Mouse (Mus musculus) limb, embryonic 14.5 days (tissue): ENCODE data around the gene Gulp1. TPM values are rescaled to one million over a fixed set of nuclear protein-coding genes. Genes with fewer than 3 reads are reported as not detected.

ENCODE experiments used
- ATAC-seq: fragments of 200-750 bp; cut with Nextera tagmentation; 2 replicates; pipeline ENCODE4 v1.8.0; 2017; ENCODE audit warnings: low read depth, moderate number of reproducible peaks, moderate TSS enrichment; ENCODE audit not compliant: low FRiP score
- DNase-seq: peaks from one replicate; pipeline ENCODE4 v3.0.0-alpha.2; 2015; ENCODE audit warnings: low spot score
- H3K27ac ChIP-seq: fragments of 300-500 bp; sonication (generic); replicated peaks from 2 replicates; pipeline ENCODE4 v1.5.1; 2014; ENCODE audit warnings: low read depth, mild to moderate bottlenecking, low read length, moderate library complexity, mixed read lengths
- H3K27me3 ChIP-seq: fragments of 300-500 bp; sonication (generic); 2 replicates; pipeline ENCODE4 v1.6.1; 2014; ENCODE audit warnings: low read length, mixed read lengths; ENCODE audit not compliant: control insufficient read depth, insufficient read depth
- H3K36me3 ChIP-seq: fragments of 300-500 bp; sonication (generic); 2 replicates; pipeline ENCODE4 v1.6.1; 2014; ENCODE audit warnings: mild to moderate bottlenecking, low read length, moderate library complexity, mixed read lengths; ENCODE audit not compliant: control insufficient read depth, insufficient read depth
- H3K4me1 ChIP-seq: fragments of 300-500 bp; sonication (generic); 2 replicates; pipeline ENCODE4 v1.6.1; 2014; ENCODE audit warnings: antibody characterized with exemption, low read length, mixed read lengths; ENCODE audit not compliant: control insufficient read depth, insufficient read depth
- H3K4me2 ChIP-seq: fragments of 300-500 bp; sonication (generic); replicated peaks from 2 replicates; pipeline ENCODE4 v1.6.1; 2014; ENCODE audit warnings: low read depth, mild to moderate bottlenecking, low read length, moderate library complexity; ENCODE audit not compliant: severe bottlenecking
- H3K4me3 ChIP-seq: fragments of 300-500 bp; sonication (generic); replicated peaks from 2 replicates; pipeline ENCODE4 v1.5.1; 2014; ENCODE audit warnings: low read length
- H3K9ac ChIP-seq: fragments of 300-500 bp; sonication (generic); 2 replicates; pipeline ENCODE4 v1.6.1; 2014; ENCODE audit warnings: mild to moderate bottlenecking, low read depth, low read length, moderate library complexity; ENCODE audit not compliant: severe bottlenecking
- H3K9me3 ChIP-seq: fragments of 300-500 bp; sonication (generic); 2 replicates; pipeline ENCODE4 v1.6.1; 2016; ENCODE audit warnings: low read length; ENCODE audit not compliant: control insufficient read depth
- POLR2A ChIP-seq: fragments of 200-500 bp; IDR thresholded peaks from 2 replicates; pipeline ENCODE4 v1.8.0; 2012; ENCODE audit warnings: inconsistent platforms, mild to moderate bottlenecking, moderate library complexity, borderline replicate concordance; ENCODE audit not compliant: insufficient read depth, insufficient read length; ENCODE audit errors: extremely low read depth
- WGBS: fragments of 180-500 bp; shearing (Covaris S2); extraction: QIAGEN DNeasy Blood & Tissue Kit; methylation state at CpG from one replicate; pipeline ENCODE4 v1.1.7; 2014; 5-methylcytosine and 5-hydroxymethylcytosine counted together
- polyA plus RNA-seq, 2 experiments: library from polyadenylated mRNA; depleted of rRNA in 1 of 2; stranded (reverse) in 1 of 2; unstranded in 1 of 2; fragments of >200 nt; fragmentation: Nextera tagmentation in 1 of 2; extraction: Ambion mirVana in 1 of 2; gene quantifications; 2 replicates each; pipeline versions ENCODE4 v1.2.1 to v1.2.3; 2012 to 2014

Gulp1 gene
- polyA plus RNA-seq, 2 experiments: 35.8 to 41.9 TPM

- 67% methylated on average over 4 of the region's 4 CpGs for WGBS
- Histone ChIP-seq H3K4me1 (no peaks in the 10 kb centered on the region), H3K27me3 (no peaks in the 10 kb centered on the region), H3K9me3 (no peaks in the 10 kb centered on the region), H3K4me2 (no peak overlapping the region), H3K27ac (no peak overlapping the region), H3K9ac (no peak overlapping the region), H3K36me3 (no peaks in the 10 kb centered on the region), H3K4me3 (no peak overlapping the region)
- DNase-seq (peak; percentile 25), ATAC-seq (no peak)
- no peak for TF ChIP-seq POLR2A
These were observed 252.5 kb downstream of the Gulp1 start for GRCm38 (mm10) chr1:44803594-44804372.

- no peaks in the 10 kb centered on the region for H3K36me3 ChIP-seq
- H3K4me1 ChIP-seq: no peaks in the 10 kb centered on the region
- H3K4me3 ChIP-seq: no peak overlapping the region
- no peak overlapping the region for H3K27ac ChIP-seq
- TF ChIP-seq POLR2A: no peak
- H3K9ac ChIP-seq: no peak overlapping the region
- no peaks in the 10 kb centered on the region for H3K9me3 ChIP-seq
- DNase-seq (no peak), ATAC-seq (no peak)
- no peak overlapping the region for H3K4me2 ChIP-seq
- no peaks in the 10 kb centered on the region for H3K27me3 ChIP-seq
These were observed 255.1 kb downstream of the Gulp1 start for GRCm38 (mm10) chr1:44806368-44806767.

GRCm38 (mm10) chr1:44810336-44810735 is 259.0 kb downstream of the Gulp1 start:
- ATAC-seq (no peak), DNase-seq (no peak)
- TF ChIP-seq POLR2A: no peak
- WGBS: 76% methylated on average over 2 of the region's 2 CpGs
- Histone ChIP-seq H3K36me3 (no peaks in the 10 kb centered on the region), H3K9me3 (no peaks in the 10 kb centered on the region), H3K4me1 (no peaks in the 10 kb centered on the region), H3K9ac (no peak overlapping the region), H3K4me2 (no peak overlapping the region), H3K27me3 (no peaks in the 10 kb centered on the region), H3K4me3 (no peak overlapping the region), H3K27ac (no peak overlapping the region)

- H3K4me1 ChIP-seq: no peaks in the 10 kb centered on the region
- H3K4me2 ChIP-seq: no peak overlapping the region
- H3K9ac ChIP-seq: no peak overlapping the region
- no peaks in the 10 kb centered on the region for H3K36me3 ChIP-seq
- 43% methylated on average over 4 of the region's 4 CpGs for WGBS
- H3K27ac ChIP-seq: no peak overlapping the region
- no peak overlapping the region for H3K4me3 ChIP-seq
- ATAC-seq: peak; percentile 67; the same call in 1 of the 2 replicates
- peak; percentile 68 for DNase-seq
- no peaks in the 10 kb centered on the region for H3K27me3 ChIP-seq
- TF ChIP-seq POLR2A: no peak
- no peaks in the 10 kb centered on the region for H3K9me3 ChIP-seq
These were observed 282.6 kb downstream of the Gulp1 start for GRCm38 (mm10) chr1:44833934-44834333.
